Mouse (Mus musculus) lung, postnatal 25 days (tissue): Measurements from ENCODE around the gene Chdh.

Experiments
- DNase-seq: peaks from one replicate; pipeline ENCODE4 v3.0.0; 2022; ENCODE audit warnings: low spot score

Chdh gene

DNA sequence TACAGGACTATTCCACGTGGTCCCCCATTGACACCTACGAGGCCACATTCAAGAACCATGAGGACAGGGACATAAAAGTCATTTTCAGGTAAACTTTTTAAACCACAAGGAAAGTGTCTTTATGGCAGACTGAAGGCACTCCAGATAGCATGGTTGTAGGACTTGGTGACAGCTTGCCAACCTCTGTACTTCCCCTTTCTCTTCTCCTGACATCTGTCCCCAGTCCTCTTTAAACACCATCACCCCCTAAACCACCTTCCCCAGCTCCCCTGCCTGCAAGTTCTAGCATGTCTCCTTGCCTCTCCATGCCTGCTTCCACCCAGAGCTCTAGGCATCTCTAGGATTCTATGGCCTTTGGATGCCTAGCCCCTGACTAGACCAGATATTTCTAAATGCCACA lies 56.0 kb downstream of the Chdh start:
- no peak for DNase-seq

DNA sequence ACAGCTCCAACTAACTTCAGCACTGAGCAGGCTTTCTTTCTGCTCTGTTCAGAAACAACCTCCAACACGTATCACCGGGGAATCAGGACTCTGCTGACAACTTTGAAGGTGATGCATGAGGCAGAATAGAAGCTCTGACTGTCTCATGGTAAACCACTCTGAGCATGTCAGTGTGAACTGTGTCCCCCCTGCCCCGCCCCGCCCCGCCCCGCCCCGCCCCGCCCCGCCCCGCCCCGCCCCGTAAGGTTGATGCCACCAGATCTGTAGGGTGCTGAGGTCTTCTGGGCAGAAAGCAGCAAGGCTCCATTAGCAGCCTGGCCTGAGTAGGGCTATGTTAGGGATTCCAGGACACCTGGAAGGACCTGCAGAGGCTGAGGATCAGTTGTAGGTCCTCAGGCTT lies 57.9 kb downstream of the Chdh start:
- DNase-seq: no peak

DNA sequence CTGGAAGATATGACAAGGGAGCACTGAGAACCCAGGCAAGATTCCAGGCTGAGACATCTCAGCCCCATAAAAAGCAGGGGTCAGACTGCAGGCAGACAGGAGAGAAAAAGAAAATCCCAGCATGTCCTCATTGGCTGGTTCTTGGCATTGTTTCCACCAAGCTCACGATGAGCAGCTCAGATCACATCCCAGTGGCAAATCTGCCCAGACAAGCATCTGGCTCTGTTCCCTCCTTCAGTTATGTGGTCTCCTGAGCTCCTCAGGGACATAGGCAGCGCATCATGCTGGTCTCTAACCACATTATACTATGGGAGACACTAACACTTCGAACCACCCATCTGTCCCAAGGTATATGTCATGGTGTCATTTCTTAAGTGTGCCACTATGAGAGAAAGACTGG lies 59.7 kb downstream of the Chdh start:
- DNase-seq: no peak

DNA sequence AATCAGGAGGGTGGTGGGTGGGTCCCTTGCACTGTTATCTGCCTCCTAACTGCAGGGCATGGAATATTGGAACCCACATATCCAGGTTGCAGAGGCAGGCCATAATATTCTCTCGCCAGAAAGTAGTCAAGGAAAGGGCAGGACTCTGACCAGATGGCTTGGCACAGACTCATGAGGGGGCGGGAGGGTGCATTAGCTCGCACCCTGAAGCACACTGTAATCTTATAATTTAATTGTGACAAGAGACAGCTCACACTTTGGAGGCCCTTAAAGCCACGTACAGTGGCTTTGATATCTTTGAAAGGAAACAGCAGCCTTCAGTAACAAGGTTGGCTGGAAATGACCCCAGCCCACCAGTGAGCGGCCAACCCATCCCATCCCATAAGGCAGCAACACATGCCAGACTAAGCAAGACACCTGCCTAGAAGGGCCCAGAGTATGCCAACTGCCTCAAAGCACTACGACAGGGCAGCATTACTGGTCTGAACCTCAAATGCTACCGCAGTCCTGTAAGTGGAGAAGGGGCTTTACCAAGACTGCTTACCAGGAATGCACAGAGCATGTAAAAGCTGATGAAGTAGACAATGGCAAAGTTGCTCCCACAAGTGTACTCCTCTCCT lies 66.6 kb downstream of the Chdh start:
- no peak for DNase-seq

DNA sequence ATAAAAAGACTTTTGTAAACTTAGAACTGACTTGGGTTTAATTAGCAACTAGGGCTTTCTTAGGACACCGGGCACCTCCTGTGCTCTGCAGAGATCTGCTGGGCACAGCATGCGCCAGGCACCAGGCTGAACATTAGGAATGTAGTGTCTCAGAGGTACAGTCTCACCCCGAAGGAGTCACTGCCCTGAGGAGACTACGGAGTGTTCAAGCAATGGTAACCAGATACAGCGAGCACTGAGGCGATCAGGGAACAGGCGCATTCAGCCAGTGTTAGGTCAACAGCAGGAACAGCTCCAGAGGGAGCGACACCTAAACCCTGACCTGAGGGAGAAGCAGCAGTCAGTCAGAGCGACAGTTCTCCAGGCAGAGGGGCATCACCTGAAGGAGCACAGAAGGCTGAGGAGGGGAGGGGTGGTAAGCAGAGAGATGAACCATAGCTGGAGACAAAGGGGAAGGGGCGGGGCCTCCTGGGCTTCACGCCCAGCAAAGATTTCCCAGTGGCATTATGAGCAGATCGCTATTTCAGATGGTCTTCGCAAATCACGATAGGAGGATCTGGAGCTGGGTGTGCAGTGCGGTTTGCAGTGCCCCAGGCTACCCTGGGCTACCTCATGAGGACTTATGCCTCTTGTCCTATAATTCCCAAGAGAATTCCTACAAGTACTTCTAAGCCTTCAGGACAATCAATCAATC lies 69.4 kb downstream of the Chdh start:
- DNase-seq: no peak

DNA sequence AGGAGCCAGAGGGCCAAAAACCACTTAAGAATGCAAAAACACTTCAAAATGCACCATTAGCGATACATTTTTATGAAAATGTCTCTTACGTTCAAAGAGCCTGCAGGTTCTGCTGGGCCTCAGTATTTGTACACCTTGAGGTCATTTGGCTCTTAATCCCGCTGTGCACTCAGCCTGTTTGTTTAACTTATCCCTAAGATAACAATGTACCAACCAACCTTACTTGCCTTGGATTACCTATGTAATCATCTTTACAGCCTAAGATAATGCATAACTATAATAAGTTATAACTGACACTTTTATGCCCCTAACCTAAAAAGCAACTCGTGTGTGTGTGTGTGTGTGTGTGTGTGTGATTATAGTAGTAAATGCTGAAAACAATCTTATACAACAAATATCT lies 70.9 kb downstream of the Chdh start:
- DNase-seq: no peak
